Mouse (Mus musculus): ENCODE measurements around the gene C8g. TPM values are rescaled to one million over a fixed set of nuclear protein-coding genes. Genes with fewer than 3 reads are reported as not detected.
A peak's percentile ranks its signal among the peaks of the same experiment; 100 is the strongest.

C8g gene
- total and polyA plus RNA-seq, 3 experiments = 2.3 to 5.1 TPM; not detected in 1

DNA sequence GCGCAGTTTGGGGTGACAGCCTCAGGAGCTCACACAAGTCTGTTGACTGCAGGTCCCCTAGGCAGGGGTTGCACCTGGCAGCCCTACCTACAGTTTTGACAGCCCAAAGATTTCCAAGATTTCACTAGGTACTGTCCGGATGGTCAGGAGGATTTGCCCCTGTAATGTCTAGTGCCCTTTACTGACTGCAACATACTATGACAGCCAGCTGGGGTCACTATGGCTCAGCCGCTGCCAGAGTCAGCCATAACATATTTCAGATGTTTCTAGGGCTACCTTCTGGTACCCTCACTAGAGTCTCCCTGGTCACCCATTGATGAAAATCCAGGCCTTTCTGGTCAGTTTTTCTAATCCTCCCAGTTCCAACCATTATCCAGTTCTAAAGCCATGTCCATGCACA, 8.4 kb upstream of the C8g start:
- Histone ChIP-seq H3K36me3 (ENCODE audit: control insufficient read depth in 1 of 2, insufficient read depth in 2 of 2, low read length in 2 of 2) (no peaks in the 10 kb centered on the region), H3K27ac (ENCODE audit: control insufficient read depth, low read depth, low read length) (no peak overlapping the region), H3K9me3 (replicated peaks; ENCODE audit: insufficient read depth, low read length) (no peaks in the 10 kb centered on the region), H3K27me3 (ENCODE audit: control insufficient read depth in 1 of 2, insufficient read depth in 2 of 2, low read length in 2 of 2) (no peaks in the 10 kb centered on the region), H3K79me2 (ENCODE audit: control insufficient read depth, insufficient read depth, low read length, poor library complexity) (no peaks in the 10 kb centered on the region), H3K4me1 (ENCODE audit: control insufficient read depth in 1 of 2, insufficient read depth in 2 of 2, low read length in 2 of 2) (no peaks in the 10 kb centered on the region), H3K9ac (ENCODE audit: control insufficient read depth, low read depth, low read length, poor library complexity, severe bottlenecking) (no peak overlapping the region), H3K4me3 (ENCODE audit: control insufficient read depth in 1 of 2, insufficient read depth in 1 of 2, low read depth in 2 of 2, low read length in 2 of 2) (no peak overlapping the region)
- TF ChIP-seq EP300 (IDR thresholded peaks at IDR 0.05; ENCODE audit: low read depth in 1 of 2, low read length in 2 of 2) (no peak), RAD21 (IDR thresholded peaks at IDR 0.05; ENCODE audit: low read depth, low read length) (peak; percentile 54), ZC3H11A (IDR thresholded peaks at IDR 0.05; ENCODE audit: low read depth, low read length) (peak; percentile 23; the same call in 1 of the 2 replicates), SMC3 (IDR thresholded peaks at IDR 0.05; ENCODE audit: low read depth, low read length) (peak; percentile 45), CTCF (IDR thresholded peaks at IDR 0.05 in 2 of 3, conservative IDR thresholded peaks at IDR 0.05 in 1 of 3; ENCODE audit: control insufficient read depth in 1 of 3, insufficient read depth in 1 of 3, low read depth in 2 of 3, low read length in 3 of 3, poor library complexity in 1 of 3, severe bottlenecking in 1 of 3) (peak; percentile 24 to 54 (median 51))
- DNase-seq (ENCODE audit: low read depth, low spot score) = no peak

DNA sequence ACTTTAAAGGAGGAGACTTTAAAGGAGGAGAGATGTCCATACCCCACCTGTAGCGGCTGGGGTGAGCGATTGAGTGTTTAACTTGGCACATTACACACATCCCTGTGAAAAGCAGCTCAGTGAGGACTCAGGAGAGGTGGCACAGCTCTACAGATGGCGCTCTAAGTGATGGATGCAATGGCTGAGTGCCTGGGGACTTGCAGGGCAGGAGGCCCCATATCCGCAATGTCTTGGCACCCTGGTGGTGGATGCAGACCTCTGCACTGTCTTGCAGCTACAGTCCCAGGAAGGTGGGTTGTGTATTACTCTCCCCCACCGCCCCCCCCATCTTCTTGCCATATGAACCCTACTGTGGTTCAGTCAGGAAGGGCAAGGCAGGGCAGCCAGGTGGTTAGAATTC, 5.4 kb upstream of the C8g start:
- H3K27me3 ChIP-seq (ENCODE audit: control insufficient read depth in 1 of 2, insufficient read depth in 2 of 2, low read length in 2 of 2) = no peaks in the 10 kb centered on the region
- no peak for TF ChIP-seq MYB (IDR thresholded peaks at IDR 0.05; ENCODE audit: low read depth, low read length)
- no peak for TF ChIP-seq MXI1 (IDR thresholded peaks at IDR 0.05; ENCODE audit: low read depth, low read length)
- TF ChIP-seq CTCF (IDR thresholded peaks at IDR 0.05 in 2 of 3, conservative IDR thresholded peaks at IDR 0.05 in 1 of 3; ENCODE audit: control insufficient read depth in 1 of 3, insufficient read depth in 1 of 3, low read depth in 2 of 3, low read length in 3 of 3, poor library complexity in 1 of 3, severe bottlenecking in 1 of 3) = peak in 2 of 3 experiments; percentile 17 to 39; a peak in 3 of 6 replicates
- TF ChIP-seq ETS1 (IDR thresholded peaks at IDR 0.05; ENCODE audit: low read depth, low read length) = no peak
- TF ChIP-seq MAZ (IDR thresholded peaks at IDR 0.05; ENCODE audit: low read depth, low read length) = no peak
- TF ChIP-seq MEF2A (IDR thresholded peaks at IDR 0.05; ENCODE audit: extremely low read depth, insufficient replicate concordance, low read depth, low read length, poor library complexity, severe bottlenecking) = no peak
- TF ChIP-seq SMC3 (IDR thresholded peaks at IDR 0.05; ENCODE audit: low read depth, low read length) = 0 out of 2 replicates have a peak, but pooled peaks have one; percentile 8
- no peak for TF ChIP-seq GABPA (IDR thresholded peaks at IDR 0.05; ENCODE audit: low read depth, low read length)
- TF ChIP-seq E2F4 (IDR thresholded peaks at IDR 0.05; ENCODE audit: borderline replicate concordance, low read depth, low read length) = no peak
- no peak for TF ChIP-seq BHLHE40 (IDR thresholded peaks at IDR 0.05; ENCODE audit: borderline replicate concordance, low read depth, low read length)
- H3K4me3 ChIP-seq (ENCODE audit: control insufficient read depth in 1 of 2, insufficient read depth in 1 of 2, low read depth in 2 of 2, low read length in 2 of 2) = no peak overlapping the region
- H3K27ac ChIP-seq (ENCODE audit: control insufficient read depth, low read depth, low read length) = no peak overlapping the region
- no peak overlapping the region for H3K9ac ChIP-seq (ENCODE audit: control insufficient read depth, low read depth, low read length, poor library complexity, severe bottlenecking)
- H3K79me2 ChIP-seq (ENCODE audit: control insufficient read depth, insufficient read depth, low read length, poor library complexity) = no peaks in the 10 kb centered on the region
- peaks cover 0 to 8% of the 10 kb centered on the region in 2 experiments; a peak in 3 of 4 replicates for H3K4me1 ChIP-seq (ENCODE audit: control insufficient read depth in 1 of 2, insufficient read depth in 2 of 2, low read length in 2 of 2)
- H3K36me3 ChIP-seq (ENCODE audit: control insufficient read depth in 1 of 2, insufficient read depth in 2 of 2, low read length in 2 of 2) = peaks cover 0 to 7% of the 10 kb centered on the region in 2 experiments; a peak in 2 of 4 replicates
- H3K9me3 ChIP-seq (replicated peaks; ENCODE audit: insufficient read depth, low read length) = no peaks in the 10 kb centered on the region
- DNase-seq (ENCODE audit: low read depth, low spot score) = peak; percentile 44

DNA sequence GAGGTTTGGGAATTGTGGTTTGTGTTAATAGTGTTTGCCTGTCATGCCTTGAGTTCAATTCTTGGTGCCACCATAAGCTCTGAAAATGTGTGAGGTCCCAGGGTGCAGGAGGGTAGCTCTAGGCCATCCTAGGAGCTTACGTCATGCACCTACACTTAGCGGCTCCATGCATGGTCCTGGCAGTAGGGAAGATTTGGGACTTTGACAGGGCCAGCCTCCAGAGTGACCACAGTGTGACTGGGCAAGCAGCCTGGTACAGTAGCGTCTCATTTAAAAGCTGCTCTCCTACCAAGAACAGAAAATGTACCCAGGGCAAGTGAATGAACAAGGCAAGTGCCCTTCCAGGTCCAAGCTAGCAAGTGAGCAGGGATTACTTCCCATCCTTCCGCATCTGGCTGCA, 4.3 kb upstream of the C8g start:
- DNase-seq (ENCODE audit: low read depth, low spot score) = no peak
- Histone ChIP-seq H3K4me3 (ENCODE audit: control insufficient read depth in 1 of 2, insufficient read depth in 1 of 2, low read depth in 2 of 2, low read length in 2 of 2) (no peak overlapping the region), H3K27me3 (ENCODE audit: control insufficient read depth in 1 of 2, insufficient read depth in 2 of 2, low read length in 2 of 2) (no peaks in the 10 kb centered on the region), H3K36me3 (ENCODE audit: control insufficient read depth in 1 of 2, insufficient read depth in 2 of 2, low read length in 2 of 2) (peaks cover 0 to 14% of the 10 kb centered on the region in 2 experiments; a peak in 2 of 4 replicates), H3K9ac (ENCODE audit: control insufficient read depth, low read depth, low read length, poor library complexity, severe bottlenecking) (no peak overlapping the region), H3K9me3 (replicated peaks; ENCODE audit: insufficient read depth, low read length) (no peaks in the 10 kb centered on the region), H3K27ac (ENCODE audit: control insufficient read depth, low read depth, low read length) (no peak overlapping the region), H3K79me2 (ENCODE audit: control insufficient read depth, insufficient read depth, low read length, poor library complexity) (peaks cover 7% of the 10 kb centered on the region), H3K4me1 (ENCODE audit: control insufficient read depth in 1 of 2, insufficient read depth in 2 of 2, low read length in 2 of 2) (peaks cover 0 to 16% of the 10 kb centered on the region in 2 experiments; a peak in 3 of 4 replicates)
- no peak for TF ChIP-seq NRF1 (IDR thresholded peaks at IDR 0.05; ENCODE audit: insufficient read depth, low read depth, low read length, poor library complexity, severe bottlenecking)
- TF ChIP-seq ELF1 (IDR thresholded peaks at IDR 0.05; ENCODE audit: low read depth, low read length) = no peak
- no peak for TF ChIP-seq MAX (IDR thresholded peaks at IDR 0.05; ENCODE audit: low read length)
- no peak for TF ChIP-seq MYC (IDR thresholded peaks at IDR 0.05; ENCODE audit: low read depth, low read length)
- no peak for TF ChIP-seq RCOR1 (IDR thresholded peaks at IDR 0.05; ENCODE audit: low read depth, low read length)
- TF ChIP-seq USF1 (IDR thresholded peaks at IDR 0.05; ENCODE audit: low read depth, low read length) = no peak
- TF ChIP-seq ZNF384 (IDR thresholded peaks at IDR 0.05; ENCODE audit: low read depth, low read length) = no peak
- TF ChIP-seq EP300 (IDR thresholded peaks at IDR 0.05; ENCODE audit: low read depth in 1 of 2, low read length in 2 of 2) = no peak
- no peak for TF ChIP-seq CHD1 (IDR thresholded peaks at IDR 0.05; ENCODE audit: low read depth, low read length)
- TF ChIP-seq MEF2A (IDR thresholded peaks at IDR 0.05; ENCODE audit: extremely low read depth, insufficient replicate concordance, low read depth, low read length, poor library complexity, severe bottlenecking) = no peak
- TF ChIP-seq MAFK (IDR thresholded peaks at IDR 0.05; ENCODE audit: borderline replicate concordance, low read depth, low read length) = no peak
- no peak for TF ChIP-seq CTCF (IDR thresholded peaks at IDR 0.05 in 2 of 3, conservative IDR thresholded peaks at IDR 0.05 in 1 of 3; ENCODE audit: control insufficient read depth in 1 of 3, insufficient read depth in 1 of 3, low read depth in 2 of 3, low read length in 3 of 3, poor library complexity in 1 of 3, severe bottlenecking in 1 of 3)
- TF ChIP-seq TAL1 (IDR thresholded peaks at IDR 0.05; ENCODE audit: low read length) = no peak
- TF ChIP-seq POLR2AphosphoS2 (IDR thresholded peaks at IDR 0.05; ENCODE audit: low read length) = no peak
- no peak for TF ChIP-seq GABPA (IDR thresholded peaks at IDR 0.05; ENCODE audit: low read depth, low read length)

Measured in MEL (cell line).